Mouse (Mus musculus) lung, postnatal 0 days (tissue): ENCODE results near the gene Ptpn13. TPM values are rescaled to one million over a fixed set of nuclear protein-coding genes. Genes with fewer than 3 reads are reported as not detected.

Source experiments
- ATAC-seq: fragments of 200-750 bp; cut with Nextera tagmentation; 2 replicates; pipeline ENCODE4 v1.8.0; 2017; ENCODE audit warnings: moderate library complexity
- DNase-seq: peaks from one replicate; pipeline ENCODE4 v3.0.0-alpha.2; 2016; ENCODE audit warnings: low spot score
- H3K27ac ChIP-seq: fragments of 300-500 bp; sonication (generic); 2 replicates; pipeline ENCODE4 v1.5.1; 2014; ENCODE audit warnings: antibody characterized with exemption, mild to moderate bottlenecking, low read length, mixed read lengths
- H3K27me3 ChIP-seq: fragments of 300-500 bp; sonication (generic); replicated peaks from 2 replicates; pipeline ENCODE4 v1.6.1; 2014; ENCODE audit warnings: low read length, mixed read lengths; ENCODE audit not compliant: insufficient read depth
- H3K36me3 ChIP-seq: fragments of 300-500 bp; sonication (generic); 2 replicates; pipeline ENCODE4 v1.6.1; 2014; ENCODE audit warnings: low read length, mixed read lengths; ENCODE audit not compliant: insufficient read depth
- H3K4me1 ChIP-seq: fragments of 300-500 bp; sonication (generic); 2 replicates; pipeline ENCODE4 v1.6.1; 2014; ENCODE audit warnings: antibody characterized with exemption, low read depth, low read length, mixed read lengths; ENCODE audit not compliant: insufficient read depth
- H3K4me2 ChIP-seq: fragments of 300-500 bp; sonication (generic); replicated peaks from 2 replicates; pipeline ENCODE4 v1.6.1; 2014; ENCODE audit warnings: low read depth, mild to moderate bottlenecking, low read length, moderate library complexity, mixed read lengths
- H3K4me3 ChIP-seq: fragments of 300-500 bp; sonication (generic); 2 replicates; pipeline ENCODE4 v1.5.1; 2014; ENCODE audit warnings: low read depth, low read length
- H3K9ac ChIP-seq: fragments of 300-500 bp; sonication (generic); replicated peaks from 2 replicates; pipeline ENCODE4 v1.6.1; 2014; ENCODE audit warnings: low read depth, mild to moderate bottlenecking
- H3K9me3 ChIP-seq: fragments of 300-500 bp; sonication (generic); 2 replicates; pipeline ENCODE4 v1.6.1; 2016; ENCODE audit warnings: low read length, mixed read lengths
- CTCF ChIP-seq: IDR thresholded peaks from 2 replicates; pipeline ENCODE4 v1.5.1; 2016; ENCODE audit warnings: antibody characterized with exemption, mild to moderate bottlenecking
- EP300 ChIP-seq: IDR thresholded peaks from 2 replicates; pipeline ENCODE4 v1.6.1; 2016; ENCODE audit warnings: antibody characterized with exemption, mild to moderate bottlenecking, control low read depth
- WGBS: fragments of 180-500 bp; shearing (Covaris S2); extraction: QIAGEN DNeasy Blood & Tissue Kit; methylation state at CpG from one replicate; pipeline ENCODE4 v1.1.7; 2014; 5-methylcytosine and 5-hydroxymethylcytosine counted together
- polyA plus RNA-seq: library from polyadenylated mRNA; unstranded; fragments of >200 nt; fragmentation: Nextera tagmentation; extraction: Ambion mirVana; gene quantifications from 2 replicates; pipeline ENCODE4 v1.2.1, GENCODE M21; 2015

The Ptpn13 gene
- polyA plus RNA-seq, 1 experiment from 2014 or later = 8.9 TPM

- ATAC-seq (no peak), DNase-seq (no peak)
- peaks cover 6% of the 10 kb centered on the region; the same call in 1 of the 2 replicates for H3K4me1 ChIP-seq
- H3K4me3 ChIP-seq = no peak overlapping the region
- H3K9ac ChIP-seq = no peak overlapping the region
- WGBS = 54% methylated on average over 6 of the region's 6 CpGs
- H3K27me3 ChIP-seq = no peaks in the 10 kb centered on the region
- no peaks in the 10 kb centered on the region for H3K36me3 ChIP-seq
- H3K9me3 ChIP-seq = no peaks in the 10 kb centered on the region
- no peak overlapping the region for H3K4me2 ChIP-seq
- no peak overlapping the region for H3K27ac ChIP-seq
- TF ChIP-seq CTCF = no peak
- TF ChIP-seq EP300 = no peak
Observed at GRCm38 (mm10) chr5:103460903-103461302, 35.9 kb downstream of the Ptpn13 start.

GRCm38 (mm10) chr5:103463661-103464219 is 38.7 kb downstream of the Ptpn13 start:
- no peak overlapping the region for H3K9ac ChIP-seq
- TF ChIP-seq EP300 (no peak), CTCF (no peak)
- no peaks in the 10 kb centered on the region for H3K27me3 ChIP-seq
- DNase-seq = peak; percentile 40
- no peaks in the 10 kb centered on the region for H3K36me3 ChIP-seq
- H3K9me3 ChIP-seq = no peaks in the 10 kb centered on the region
- H3K27ac ChIP-seq = no peak overlapping the region
- peaks cover 2% of the 10 kb centered on the region; the same call in 1 of the 2 replicates for H3K4me1 ChIP-seq
- no peak overlapping the region for H3K4me2 ChIP-seq
- no peak overlapping the region for H3K4me3 ChIP-seq
- WGBS = 59% methylated on average over 10 of the region's 10 CpGs
- peak; percentile 17; the same call in 1 of the 2 replicates for ATAC-seq

GRCm38 (mm10) chr5:103464329-103464728 is 39.3 kb downstream of the Ptpn13 start:
- H3K4me1 ChIP-seq = no peaks in the 10 kb centered on the region; the same call in 1 of the 2 replicates
- H3K9ac ChIP-seq = no peak overlapping the region
- 64% methylated on average over 4 of the region's 4 CpGs for WGBS

GRCm38 (mm10) chr5:103464771-103465170 is 39.8 kb downstream of the Ptpn13 start:
- Histone ChIP-seq H3K27me3 (no peaks in the 10 kb centered on the region), H3K36me3 (no peaks in the 10 kb centered on the region), H3K9me3 (no peaks in the 10 kb centered on the region), H3K27ac (no peak overlapping the region), H3K4me2 (no peak overlapping the region), H3K4me3 (no peak overlapping the region), H3K4me1 (no peaks in the 10 kb centered on the region), H3K9ac (no peak overlapping the region)
- DNase-seq (no peak), ATAC-seq (no peak)
- 70% methylated on average over 10 of the region's 10 CpGs for WGBS
- TF ChIP-seq EP300 (no peak), CTCF (no peak)

More at GRCm38 (mm10) chr5:103464329-103464728, 39.3 kb downstream of the Ptpn13 start:
- Histone ChIP-seq H3K36me3 (no peaks in the 10 kb centered on the region), H3K27me3 (no peaks in the 10 kb centered on the region), H3K4me3 (no peak overlapping the region), H3K9me3 (no peaks in the 10 kb centered on the region), H3K4me2 (no peak overlapping the region), H3K27ac (no peak overlapping the region)
- TF ChIP-seq EP300 (no peak), CTCF (no peak)
- no peak for DNase-seq
- ATAC-seq = no peak

- no peak for DNase-seq
- no peak overlapping the region for H3K27ac ChIP-seq
Observed at GRCm38 (mm10) chr5:103472670-103473069, 47.7 kb downstream of the Ptpn13 start.

GRCm38 (mm10) chr5:103473467-103474096 is 48.6 kb downstream of the Ptpn13 start:
- no peak for DNase-seq
- Histone ChIP-seq H3K4me3 (no peak overlapping the region), H3K36me3 (no peaks in the 10 kb centered on the region), H3K9me3 (no peaks in the 10 kb centered on the region), H3K27me3 (no peaks in the 10 kb centered on the region), H3K4me1 (no peaks in the 10 kb centered on the region), H3K9ac (no peak overlapping the region), H3K4me2 (no peak overlapping the region), H3K27ac (no peak overlapping the region)
- ATAC-seq = no peak
- WGBS = 74% methylated on average over 11 of the region's 11 CpGs
- TF ChIP-seq CTCF = no peak
- TF ChIP-seq EP300 = no peak

More at GRCm38 (mm10) chr5:103472670-103473069, 47.7 kb downstream of the Ptpn13 start:
- no peak for ATAC-seq
- H3K9me3 ChIP-seq = no peaks in the 10 kb centered on the region
- no peaks in the 10 kb centered on the region for H3K4me1 ChIP-seq
- no peaks in the 10 kb centered on the region for H3K36me3 ChIP-seq
- no peaks in the 10 kb centered on the region for H3K27me3 ChIP-seq
- no peak overlapping the region for H3K4me3 ChIP-seq
- no peak overlapping the region for H3K4me2 ChIP-seq
- no peak overlapping the region for H3K9ac ChIP-seq
- 43% methylated on average over 5 of the region's 5 CpGs for WGBS
- TF ChIP-seq CTCF (no peak), EP300 (no peak)
